Mouse (Mus musculus): ENCODE measurements at regions not wholly inside any gene's neighbourhood (a gene's known extent, or its start where the extent isn't known, plus 50 kb on each side); places are given as distances from the start of the nearest gene placed in this dataset.

DNA sequence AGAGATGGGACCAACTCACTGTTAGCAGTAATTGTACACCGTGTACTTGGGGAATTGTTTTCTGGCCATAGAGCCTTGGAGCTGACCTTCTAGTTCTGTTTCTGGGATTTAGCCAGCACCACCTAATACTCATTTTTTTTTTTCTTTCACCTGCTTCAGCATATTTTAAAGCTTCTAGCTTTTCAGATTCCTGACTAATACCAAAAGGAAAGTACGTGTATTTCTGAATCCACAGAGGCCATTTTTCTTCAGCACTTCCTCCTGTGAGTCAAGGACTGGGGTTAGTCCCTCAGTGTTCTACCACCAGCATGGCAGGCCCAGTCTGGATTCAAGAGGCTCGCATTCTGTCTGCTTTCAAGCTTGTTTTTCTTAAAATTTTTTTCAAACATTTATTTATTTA, 189.3 kb downstream of the Otol1 start:
- intact Hi-C loops (cut with DNase I) = no loop called here

DNA sequence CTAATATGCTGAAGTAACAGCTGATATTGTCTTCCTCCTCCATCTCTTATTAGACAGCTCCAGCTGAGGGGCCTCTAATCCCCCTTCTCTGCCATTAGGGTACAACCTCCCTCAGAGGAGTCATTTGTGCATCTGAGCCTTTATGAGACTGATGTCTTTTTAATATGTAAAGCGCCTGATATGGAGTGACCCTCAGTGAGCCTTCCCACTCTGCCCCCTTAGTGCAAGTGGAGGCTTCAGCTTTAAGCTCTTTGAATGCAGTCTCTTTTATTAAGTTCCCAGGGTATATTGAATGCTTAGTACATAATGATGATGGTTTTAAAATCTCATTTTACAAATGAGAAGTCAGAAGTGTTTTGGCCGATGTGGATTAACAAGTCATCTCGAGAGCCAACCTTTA, 191.5 kb downstream of the Otol1 start:
- no peak for DNase-seq (ENCODE audit: low spot score in 2 of 2)
- intact Hi-C loops (cut with DNase I) = no loop called here

More for the DNA sequence above, 189.3 kb downstream of the Otol1 start:
- no peak for DNase-seq (ENCODE audit: low spot score in 2 of 2)

DNA sequence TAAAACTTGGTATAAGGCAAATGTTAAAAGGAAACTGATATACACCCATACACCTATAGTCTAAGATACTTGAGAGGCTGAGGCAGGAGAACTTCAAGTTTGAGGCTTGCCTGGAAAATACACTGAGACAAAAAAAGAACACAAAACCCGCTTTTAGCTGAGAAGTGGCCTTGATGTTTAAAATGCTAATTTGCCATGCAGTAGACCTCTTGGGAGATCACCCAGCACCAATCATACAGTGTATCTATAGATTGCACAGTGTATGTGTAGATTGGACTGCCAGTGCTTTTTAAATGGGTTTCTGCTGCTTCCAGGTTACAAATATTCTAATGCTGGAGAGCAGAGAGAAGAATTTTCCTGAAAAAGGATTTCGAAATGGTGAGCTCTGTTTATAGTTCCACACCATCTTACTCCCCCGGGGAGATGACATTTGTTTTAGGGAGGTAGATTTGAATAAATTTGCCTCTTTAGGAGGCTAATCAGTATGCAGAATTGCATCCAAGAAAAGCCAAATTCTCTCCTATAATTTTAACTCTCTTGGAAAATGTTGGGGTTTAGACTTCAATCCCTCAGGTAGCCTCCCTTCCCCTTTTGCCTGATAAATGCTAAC, 194.0 kb downstream of the Otol1 start:
- DNase-seq (ENCODE audit: low spot score in 2 of 2) = peak; percentile 11 to 87
- intact Hi-C loops (cut with DNase I) = loop anchor here (1.0 to 5.0 kb wide), 4 partner anchors 21 to 341 kb away; no protein-coding TSS in a partner anchor

DNA sequence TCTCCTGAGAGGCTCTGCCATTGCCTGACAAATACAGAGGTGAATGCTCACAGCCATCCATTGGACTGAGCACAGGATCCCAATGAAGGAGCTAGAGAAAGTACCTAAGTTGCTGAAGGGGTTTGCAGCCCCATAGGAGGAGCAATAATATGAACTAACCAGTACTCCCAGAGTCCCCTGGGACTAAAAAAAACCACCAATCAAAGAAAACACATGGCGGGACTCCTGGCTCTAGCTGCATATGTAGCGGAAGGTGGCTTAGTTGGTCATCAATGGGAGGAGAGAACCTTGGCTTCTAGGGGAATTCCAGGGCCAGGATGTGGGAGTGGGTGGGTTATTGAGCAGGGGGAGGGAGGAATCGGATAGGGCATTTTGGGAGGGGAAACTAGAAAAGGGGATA, 207.8 kb downstream of the Otol1 start:
- intact Hi-C loops (cut with DNase I) = no loop called here
- DNase-seq (ENCODE audit: low spot score in 2 of 2) = no peak

DNA sequence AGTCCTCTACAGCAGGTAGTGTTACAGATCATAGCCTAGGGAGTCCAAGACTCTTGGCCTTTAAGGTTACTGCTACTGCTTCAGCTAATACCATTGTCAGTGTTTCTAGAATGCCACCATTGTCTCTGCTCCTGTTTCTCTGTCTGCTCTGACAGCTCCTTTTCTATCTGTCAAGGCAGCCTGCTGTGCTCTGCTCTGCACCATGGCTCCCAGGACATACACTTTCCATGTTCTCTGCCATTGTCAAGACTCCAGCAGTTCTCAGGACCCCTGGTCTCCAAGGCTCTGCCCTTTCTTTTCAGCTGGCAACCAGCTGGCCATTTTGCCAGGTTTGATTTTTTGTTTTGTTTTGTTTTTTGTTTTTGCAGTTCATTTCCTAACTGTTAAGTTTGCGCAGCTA, 208.7 kb downstream of the Otol1 start:
- DNase-seq (ENCODE audit: low spot score in 2 of 2) = no peak
- intact Hi-C loops (cut with DNase I) = no loop called here

DNA sequence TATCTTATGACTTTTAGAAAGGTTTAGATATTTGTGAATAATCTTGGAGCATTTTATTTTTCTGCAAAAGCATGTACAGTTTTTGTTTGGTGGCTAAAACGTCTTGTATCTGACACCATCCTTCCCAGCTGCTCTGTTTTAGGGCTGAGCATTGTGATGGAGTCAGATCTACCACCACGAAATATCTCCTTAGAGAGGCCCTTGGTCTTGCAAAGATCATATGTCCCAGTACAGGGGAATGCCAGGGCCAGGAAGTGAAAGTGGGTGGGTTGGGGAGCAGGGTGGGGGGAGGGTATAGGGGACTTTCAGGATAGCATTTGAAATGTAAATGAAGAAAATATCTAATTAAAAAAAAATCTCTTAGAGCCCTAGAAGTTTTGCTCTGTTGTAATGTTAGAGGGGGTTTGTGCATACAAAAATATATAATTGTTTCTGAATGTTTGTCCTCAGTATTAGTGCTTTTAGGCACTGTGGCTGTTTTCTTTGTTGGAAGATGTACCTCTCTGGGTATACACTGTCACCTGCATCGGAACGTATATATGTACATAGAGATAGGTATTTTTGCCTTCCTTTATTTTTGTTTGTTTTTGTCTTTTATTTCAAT, 211.4 kb downstream of the Otol1 start:
- intact Hi-C loops (cut with DNase I) = no loop called here
- no peak for DNase-seq (ENCODE audit: low spot score in 2 of 2)

DNA sequence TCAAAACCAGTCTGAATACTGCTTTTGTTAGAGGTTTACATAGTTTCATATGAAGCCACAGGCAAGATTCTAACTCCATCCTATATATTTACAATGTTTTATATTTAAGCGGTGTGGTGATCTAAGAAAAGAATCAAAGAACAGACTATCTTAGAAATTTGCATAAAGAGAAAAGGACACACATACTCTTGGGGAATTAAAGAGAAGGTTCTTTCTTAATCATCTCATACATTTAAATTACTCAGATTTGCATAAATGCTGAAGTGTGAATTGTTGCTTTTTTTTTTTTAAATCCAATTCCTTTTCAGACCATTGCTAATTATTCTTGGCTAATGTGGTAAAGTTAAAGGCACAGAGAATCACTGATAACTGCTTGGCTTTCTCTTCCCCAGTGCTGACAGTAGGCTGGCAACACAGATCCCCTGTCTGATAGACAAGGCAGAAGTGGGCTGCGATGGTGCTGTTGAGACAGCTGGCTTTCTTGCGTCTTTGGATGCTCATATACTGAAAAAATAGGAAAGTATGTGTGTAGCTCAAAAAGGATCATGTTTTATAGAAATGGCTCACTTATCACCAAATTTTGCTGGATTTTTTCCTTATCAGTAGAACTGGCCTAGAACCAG, 216.1 kb downstream of the Otol1 start:
- DNase-seq (ENCODE audit: low spot score in 2 of 2) = peak; percentile 35 to 86
- intact Hi-C loops (cut with DNase I) = loop anchor here (2.0 to 5.0 kb wide), 3 partner anchors 23 to 319 kb away; no protein-coding TSS in a partner anchor

DNA sequence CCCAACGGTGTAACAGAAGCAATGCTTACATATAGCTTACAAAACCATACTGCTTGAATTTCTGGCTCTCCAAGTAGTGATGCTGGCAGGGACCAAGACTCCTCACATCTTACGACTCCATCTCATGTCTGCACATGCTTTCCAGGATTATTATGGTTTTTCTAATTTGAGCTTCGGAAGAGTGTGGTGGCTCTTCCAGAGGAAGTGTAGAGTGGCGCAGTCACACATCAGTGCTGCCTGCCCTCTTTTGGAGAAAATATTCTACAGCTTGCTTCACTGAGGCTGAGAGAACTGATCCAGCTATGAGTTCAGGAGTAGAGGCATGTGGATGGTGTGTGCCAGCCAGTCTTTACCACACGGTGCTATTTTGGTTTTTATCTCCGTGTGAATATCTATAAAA, 217.4 kb downstream of the Otol1 start:
- peak; percentile 13 to 81 for DNase-seq (ENCODE audit: low spot score in 2 of 2)
- intact Hi-C loops (cut with DNase I) = loop anchor here (2.0 to 5.0 kb wide), 2 partner anchors 86 to 317 kb away; no protein-coding TSS in a partner anchor

DNA sequence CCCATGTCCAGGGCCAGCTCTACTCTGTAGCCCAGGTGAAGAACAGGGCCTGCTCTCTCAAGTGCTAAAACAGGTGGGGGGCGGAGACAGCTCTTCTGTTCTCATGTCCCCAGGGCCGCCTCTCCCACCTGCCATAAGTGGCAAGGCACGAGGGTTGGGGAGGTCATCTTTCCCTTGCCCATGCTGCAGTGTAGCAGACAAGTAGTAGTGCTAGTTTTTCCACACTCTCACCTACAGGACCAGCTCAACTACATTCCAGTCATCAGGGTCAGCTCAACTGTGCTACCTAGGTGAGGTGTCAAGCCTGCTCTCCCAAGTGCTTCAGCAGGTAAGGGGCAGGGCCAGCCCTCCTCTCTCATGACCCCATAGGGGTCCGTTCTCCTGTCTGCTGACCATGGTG, 219.8 kb downstream of the Otol1 start:
- no peak for DNase-seq (ENCODE audit: low spot score in 2 of 2)
- intact Hi-C loops (cut with DNase I) = no loop called here

DNA sequence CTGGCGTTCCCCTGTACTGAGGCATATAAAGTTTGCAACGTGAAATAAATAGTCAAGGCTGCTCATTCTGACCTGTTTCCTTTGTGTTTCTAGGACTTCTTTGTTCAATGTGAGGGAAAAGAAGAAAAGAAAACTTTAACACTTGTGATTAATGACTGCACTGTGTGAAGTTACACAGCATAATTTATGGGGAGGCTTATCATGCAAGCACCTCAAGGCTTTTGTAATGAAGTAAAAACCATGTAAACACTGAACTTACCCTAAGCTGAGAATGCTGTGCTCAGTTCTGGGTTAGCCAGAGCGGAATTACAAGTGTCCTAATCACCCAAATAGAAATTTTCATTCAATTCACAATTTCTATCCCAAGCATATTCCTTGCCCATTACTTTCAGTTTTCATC, 241.2 kb downstream of the Otol1 start:
- no peak for DNase-seq (ENCODE audit: low spot score in 2 of 2)
- intact Hi-C loops (cut with DNase I) = no loop called here

DNA sequence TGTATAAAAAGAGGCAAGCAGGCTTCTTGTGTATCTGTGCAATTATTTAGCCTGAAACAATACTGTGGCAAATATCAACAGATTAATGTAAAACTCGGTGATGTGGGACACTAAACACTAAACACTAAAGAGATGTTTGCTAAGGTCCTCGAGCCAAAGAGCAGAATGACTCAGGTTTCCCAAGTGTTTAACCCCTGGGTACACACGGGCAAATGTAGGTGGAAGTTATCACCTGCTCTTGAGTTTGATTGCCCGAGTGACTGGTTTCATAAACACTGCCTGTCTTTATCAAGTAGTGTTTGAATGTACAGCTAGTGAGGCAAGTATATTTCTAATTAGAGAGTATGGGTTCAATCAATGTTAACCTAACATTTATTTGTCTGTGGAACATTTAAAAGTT, 242.5 kb downstream of the Otol1 start:
- intact Hi-C loops (cut with DNase I) = no loop called here
- no peak for DNase-seq (ENCODE audit: low spot score in 2 of 2)

DNA sequence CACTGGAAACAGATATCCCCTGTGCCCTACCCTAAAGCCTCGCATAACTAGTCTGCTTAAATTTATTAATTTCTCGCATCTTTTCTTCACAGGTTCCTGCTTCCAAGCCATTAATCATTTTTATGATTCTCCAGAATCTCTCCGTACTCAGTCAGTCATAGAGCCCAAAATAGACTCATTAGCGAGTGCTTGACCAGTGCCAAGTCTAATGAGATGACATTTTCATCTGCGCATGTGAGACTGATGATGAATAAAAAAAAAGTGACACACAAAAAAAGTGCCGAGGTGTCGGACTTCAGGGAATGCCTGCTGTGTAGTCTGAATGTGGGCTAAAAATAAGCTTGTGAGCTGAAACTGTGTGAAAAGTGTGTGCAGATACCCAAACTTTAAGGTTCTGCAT, 243.3 kb downstream of the Otol1 start:
- no peak for DNase-seq (ENCODE audit: low spot score in 2 of 2)
- intact Hi-C loops (cut with DNase I) = no loop called here

DNA sequence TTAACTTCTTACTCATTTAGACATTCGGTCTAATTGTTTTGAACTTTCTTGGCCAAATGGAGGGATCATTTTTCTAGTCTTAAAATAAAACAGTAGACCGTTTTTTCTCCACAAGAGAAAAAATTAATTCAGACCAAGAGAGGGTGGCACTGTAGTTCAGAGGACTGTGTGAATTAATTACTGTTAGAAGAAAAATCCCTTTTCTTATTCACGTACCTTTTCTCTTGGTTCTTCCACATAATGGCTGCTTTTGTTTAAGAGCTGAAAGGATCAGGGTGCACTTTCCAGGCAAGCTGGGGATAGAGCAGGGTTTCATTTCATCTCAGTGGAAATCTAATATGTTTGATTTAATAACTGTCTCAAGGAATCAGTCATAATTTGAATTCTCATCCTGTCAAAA, 255.9 kb downstream of the Otol1 start:
- intact Hi-C loops (cut with DNase I) = no loop called here
- no peak for DNase-seq (ENCODE audit: low spot score in 2 of 2)

DNA sequence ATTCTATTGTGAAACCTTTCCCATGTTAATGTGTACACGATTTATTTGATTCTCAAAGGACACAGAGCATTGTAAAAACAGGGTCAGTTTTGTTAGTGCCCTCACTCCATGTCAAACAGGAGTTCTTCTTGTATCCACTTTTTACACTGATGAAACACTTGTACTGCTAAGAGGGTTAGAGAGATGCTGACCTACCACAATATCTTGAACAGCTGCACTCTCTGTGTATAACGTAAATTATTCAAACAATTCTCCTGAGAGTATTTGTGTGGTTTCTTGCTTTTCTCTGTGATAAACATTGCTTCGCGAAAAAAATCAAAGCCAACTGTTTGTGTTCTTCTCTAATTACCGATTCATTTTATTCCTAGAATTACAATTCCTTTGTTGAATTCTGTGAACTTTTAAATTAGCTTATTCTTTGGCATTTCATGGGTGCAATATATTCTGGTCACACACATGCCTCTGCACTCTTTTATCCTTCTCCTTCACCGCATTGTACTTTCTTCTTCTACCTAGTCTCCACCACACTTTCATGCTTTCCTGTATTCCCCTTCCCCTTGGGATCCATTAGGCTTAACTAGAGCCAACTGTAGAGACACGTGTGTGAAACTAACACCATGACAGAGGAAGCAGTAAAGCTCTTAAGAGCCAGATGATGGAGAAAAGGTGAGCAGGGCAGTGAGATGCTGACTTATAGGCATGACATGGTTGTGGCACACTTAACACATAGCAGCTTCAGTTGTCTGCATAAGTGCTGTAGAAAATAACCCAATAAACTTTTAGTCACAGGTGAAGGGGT, 281.4 kb downstream of the Otol1 start:
- intact Hi-C loops (cut with DNase I) = no loop called here
- DNase-seq (ENCODE audit: low spot score in 2 of 2) = no peak

DNA sequence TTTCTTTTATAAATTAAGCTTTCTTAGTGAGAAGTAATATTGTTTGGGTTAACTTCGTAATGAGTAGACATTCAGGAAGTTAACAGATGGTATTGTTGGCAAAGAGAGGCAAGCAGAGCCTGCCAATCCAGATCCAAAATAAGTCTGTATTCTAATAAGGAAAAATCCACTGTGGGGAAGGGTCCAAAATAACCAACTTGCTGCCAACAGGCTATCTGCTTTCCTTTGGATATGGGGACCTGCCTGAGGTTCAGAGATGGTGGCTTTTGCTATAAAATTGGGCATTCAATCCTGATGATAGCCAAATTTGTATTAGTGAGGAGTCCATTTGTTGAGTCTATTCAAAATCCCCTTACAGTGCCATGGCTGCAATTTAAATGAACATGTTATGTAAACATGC, 300.1 kb downstream of the Otol1 start:
- intact Hi-C loops (cut with DNase I) = no loop called here
- DNase-seq (ENCODE audit: low spot score in 2 of 2) = peak in 1 of 2 experiments; percentile 40

DNA sequence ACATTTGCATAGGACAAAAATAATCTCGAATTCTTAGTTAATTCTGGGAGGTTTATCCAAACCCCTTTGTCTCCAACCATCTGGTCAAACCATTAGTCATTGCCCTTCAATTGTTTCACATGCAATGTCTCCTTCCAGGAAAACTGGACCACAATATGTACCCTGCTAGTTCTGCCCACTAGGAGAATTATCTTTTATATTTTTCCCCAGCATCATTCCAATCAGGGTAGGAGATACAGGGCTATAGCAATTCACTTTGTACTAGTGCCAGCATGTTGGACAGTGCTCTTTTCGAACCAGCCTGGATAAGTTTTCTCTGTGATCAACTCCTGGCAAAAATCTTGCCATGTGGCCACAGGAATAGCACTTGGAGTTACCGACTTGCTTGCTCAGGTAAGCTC, 300.6 kb downstream of the Otol1 start:
- DNase-seq (ENCODE audit: low spot score in 2 of 2) = peak in 1 of 2 experiments; percentile 7
- intact Hi-C loops (cut with DNase I) = loop anchor here (2.0 kb wide), 1 partner anchor 107 kb away; no protein-coding TSS in a partner anchor

DNA sequence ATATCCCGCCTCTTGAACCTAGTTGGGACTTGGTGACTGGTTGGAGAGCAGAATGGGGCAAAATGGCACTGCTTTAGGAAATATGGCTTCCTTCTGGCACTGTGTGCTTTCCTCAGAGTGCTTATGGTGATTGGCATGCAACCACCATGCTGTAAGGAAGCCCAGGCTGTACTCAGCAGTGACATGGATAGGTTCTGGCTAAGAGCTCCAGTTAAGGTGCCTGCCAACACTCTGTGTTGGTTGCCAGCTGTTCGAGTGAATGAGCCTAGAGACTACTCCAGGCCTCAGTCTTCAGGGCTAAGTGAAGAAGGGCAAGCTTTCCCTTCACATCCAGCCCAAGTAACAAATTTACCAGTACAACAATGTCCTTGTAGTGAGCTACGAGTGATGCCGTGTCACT, 301.9 kb downstream of the Otol1 start:
- intact Hi-C loops (cut with DNase I) = loop anchor here (2.0 kb wide), 1 partner anchor 109 kb away; no protein-coding TSS in a partner anchor
- peak in 1 of 2 experiments; percentile 8 for DNase-seq (ENCODE audit: low spot score in 2 of 2)

DNA sequence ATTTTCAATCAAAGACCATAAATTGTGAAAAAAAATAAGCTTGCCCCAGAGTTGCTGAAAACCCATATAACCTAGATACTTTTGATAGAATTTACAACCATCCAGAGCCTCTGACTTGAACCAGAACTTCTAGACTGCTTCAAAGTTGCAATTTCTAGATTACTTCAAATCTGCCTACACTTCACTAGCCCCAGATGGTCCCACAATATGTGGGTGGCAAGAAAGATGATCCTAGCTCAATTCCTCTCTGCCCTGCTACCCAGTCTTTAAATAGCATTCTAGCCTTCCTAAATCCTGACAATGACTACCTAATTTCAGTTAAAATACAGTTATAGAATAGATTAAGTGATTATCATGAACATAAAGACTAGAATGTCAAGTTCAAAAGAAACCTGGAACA, 303.6 kb downstream of the Otol1 start:
- peak in 1 of 2 experiments; percentile 82 for DNase-seq (ENCODE audit: low spot score in 2 of 2)
- intact Hi-C loops (cut with DNase I) = loop anchor here (2.0 kb wide), 2 partner anchors 86 to 234 kb away; no protein-coding TSS in a partner anchor

DNA sequence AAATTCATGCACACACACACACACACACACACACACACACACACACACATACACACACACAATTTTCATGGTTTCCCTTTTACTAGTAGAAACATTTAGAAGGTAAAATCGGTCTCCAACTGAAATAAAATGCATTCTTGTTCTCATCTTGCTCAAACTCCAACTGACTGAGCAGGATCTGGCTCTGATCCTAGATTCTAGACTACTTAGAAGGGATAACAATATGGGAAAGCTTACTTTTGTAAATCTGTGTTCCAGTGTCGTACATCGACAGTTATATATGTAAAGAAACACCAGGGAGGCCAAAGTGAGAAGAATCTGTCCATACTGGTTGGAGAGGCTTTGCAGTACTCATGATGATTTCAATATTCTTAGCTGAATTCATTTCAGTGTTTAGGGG, 304.6 kb downstream of the Otol1 start:
- DNase-seq (ENCODE audit: low spot score in 2 of 2) = peak in 1 of 2 experiments; percentile 56
- intact Hi-C loops (cut with DNase I) = no loop called here
